In the genomic region with DNA sequence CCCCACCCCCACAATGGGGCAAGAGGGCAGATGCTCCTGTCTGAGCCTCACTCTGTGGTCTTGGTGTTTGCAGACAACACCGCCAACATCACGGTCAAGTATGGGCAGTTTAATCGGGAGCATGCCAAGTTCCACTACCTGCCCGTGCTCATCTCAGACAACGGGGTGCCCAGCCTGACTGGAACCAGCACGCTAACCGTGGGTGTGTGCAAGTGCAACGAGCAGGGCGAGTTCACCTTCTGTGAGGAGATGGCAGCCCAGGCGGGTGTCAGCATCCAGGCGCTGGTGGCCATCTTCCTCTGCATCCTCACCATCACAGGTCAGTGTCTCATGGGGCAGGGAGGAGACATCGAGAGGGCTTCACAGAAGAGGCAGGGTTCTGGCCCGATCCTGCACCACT, we compare ENCODE assay signal across 23 mouse cellular contexts. TPM values are rescaled to one million over a fixed set of nuclear protein-coding genes. Genes with fewer than 3 reads are reported as not detected.
A peak's percentile ranks its signal among the peaks of the same experiment; 100 is the strongest.
DNase-seq lines count a peak whose midpoint lies in the region; ATAC-seq and TF ChIP-seq lines count a peak whose summit lies in the region.
"Had no signal": no experiment of that assay in that cellular context is flagged by ENCODE, and none has a peak within 500 bp of the region (broad histone marks: within the 10 kb centered on the region; RNA-seq: fewer than 3 reads in every experiment).

No protein-coding gene starts in this region.

- intact Hi-C loops in heart, postnatal 36 days (cut with DNase I) = loop anchor here (10.0 kb wide), 1 partner anchor 204 kb away; no protein-coding TSS in a partner anchor

- H3K9ac ChIP-seq in midbrain, embryonic 11.5 days (ENCODE audit: low read length) = no peak overlapping the region
- H3K9ac ChIP-seq in midbrain, embryonic 16.5 days (ENCODE audit: low read depth, low read length) = no peak overlapping the region
- H3K9ac ChIP-seq in ES-Bruce4 (ENCODE audit: low read depth, poor library complexity, severe bottlenecking) = no peak overlapping the region
- H3K9ac ChIP-seq in hindbrain, embryonic 16.5 days (ENCODE audit: low read depth, low read length) = no peak overlapping the region
- H3K9ac ChIP-seq: embryonic facial prominence, embryonic 12.5 days; forebrain, embryonic 13.5 days; forebrain, embryonic 15.5 days; forebrain, postnatal 0 days had no signal

- H3K4me3 ChIP-seq in heart, embryonic 10.5 days = no peak overlapping the region
- H3K4me3 ChIP-seq in midbrain, embryonic 11.5 days (ENCODE audit: low read depth, low read length) = no peak overlapping the region
- H3K4me3 ChIP-seq in midbrain, embryonic 16.5 days (ENCODE audit: low read depth, low read length) = no peak overlapping the region
- H3K4me3 ChIP-seq in ES-Bruce4 (ENCODE audit: low read depth, low read length) = peak overlapping the region; percentile 10; the same call in 1 of the 2 replicates
- H3K4me3 ChIP-seq in hindbrain, embryonic 16.5 days (ENCODE audit: low read length) = no peak overlapping the region
- H3K4me3 ChIP-seq: embryonic facial prominence, embryonic 10.5 days; embryonic facial prominence, embryonic 12.5 days; forebrain, embryonic 13.5 days; forebrain, embryonic 15.5 days had no signal

- no peak for TF ChIP-seq POLR2A in ES-Bruce4 (IDR thresholded peaks at IDR 0.05; ENCODE audit: insufficient read depth, low read length)

- H3K27ac ChIP-seq in heart, embryonic 10.5 days = no peak overlapping the region
- no peak overlapping the region for H3K27ac ChIP-seq in midbrain, embryonic 11.5 days (ENCODE audit: low read depth, low read length)
- no peak overlapping the region for H3K27ac ChIP-seq in midbrain, embryonic 16.5 days (ENCODE audit: low read length)
- H3K27ac ChIP-seq in ES-Bruce4 (ENCODE audit: insufficient read depth, low read length) = no peak overlapping the region
- H3K27ac ChIP-seq in hindbrain, embryonic 16.5 days (ENCODE audit: low read depth, low read length) = no peak overlapping the region
- H3K27ac ChIP-seq: embryonic facial prominence, embryonic 10.5 days; embryonic facial prominence, embryonic 12.5 days; forebrain, embryonic 13.5 days; forebrain, embryonic 15.5 days had no signal

- H3K9me3 ChIP-seq in heart, embryonic 10.5 days = no peaks in the 10 kb centered on the region
- no peaks in the 10 kb centered on the region for H3K9me3 ChIP-seq in midbrain, embryonic 11.5 days (ENCODE audit: control insufficient read depth, low read length)
- H3K9me3 ChIP-seq in midbrain, embryonic 16.5 days (replicated peaks; ENCODE audit: control insufficient read depth, low read length, poor library complexity, severe bottlenecking) = no peaks in the 10 kb centered on the region
- no peaks in the 10 kb centered on the region for H3K9me3 ChIP-seq in ES-Bruce4 (replicated peaks; ENCODE audit: control insufficient read depth, insufficient read depth, low read length, poor library complexity, severe bottlenecking)
- H3K9me3 ChIP-seq in hindbrain, embryonic 16.5 days (ENCODE audit: control insufficient read depth, low read length) = no peaks in the 10 kb centered on the region
- H3K9me3 ChIP-seq: embryonic facial prominence, embryonic 10.5 days; embryonic facial prominence, embryonic 12.5 days; forebrain, embryonic 13.5 days; forebrain, embryonic 15.5 days had no signal

- ATAC-seq in midbrain, embryonic 11.5 days (ENCODE audit: low FRiP score) = no peak
- ATAC-seq in midbrain, embryonic 16.5 days = no peak
- no peak for ATAC-seq in hindbrain, embryonic 16.5 days
- ATAC-seq: activated CD4-positive, CD25-positive, alpha-beta regulatory T cell, adult 4 months; forebrain, embryonic 13.5 days; forebrain, embryonic 15.5 days; forebrain, postnatal 0 days; Patski had no signal

- DNase-seq in heart, embryonic 10.5 days (ENCODE audit: low spot score) = peak; percentile 76
- no peak for DNase-seq in heart, postnatal 36 days
- DNase-seq in midbrain, embryonic 11.5 days (ENCODE audit: low spot score, missing footprints) = peak; percentile 56
- no peak for DNase-seq in spleen, postnatal 10 days (ENCODE audit: low spot score in 2 of 2)
- DNase-seq: adrenal gland, adult 8-10 months; adrenal gland, postnatal 14 days; adrenal gland, postnatal 36 days; cerebellum, adult 11-12 months; cerebellum, adult 2 months; cerebellum, adult 9-10 months; cerebellum, postnatal 10 days; cerebellum, postnatal 25 days; forebrain, postnatal 0 days had no signal

- no peak for TF ChIP-seq CTCF in ES-Bruce4 (IDR thresholded peaks at IDR 0.05; ENCODE audit: low read depth, low read length)

- no peak overlapping the region for H3K4me2 ChIP-seq in midbrain, embryonic 11.5 days
- H3K4me2 ChIP-seq in midbrain, embryonic 16.5 days (ENCODE audit: low read length) = no peak overlapping the region
- H3K4me2 ChIP-seq in hindbrain, embryonic 16.5 days (ENCODE audit: low read length) = no peak overlapping the region
- H3K4me2 ChIP-seq: embryonic facial prominence, embryonic 12.5 days; forebrain, embryonic 13.5 days; forebrain, embryonic 15.5 days had no signal

- TF ChIP-seq EP300 in ES-Bruce4 (IDR thresholded peaks at IDR 0.05; ENCODE audit: insufficient read depth, low read depth, low read length) = no peak

- H3K4me1 ChIP-seq in heart, embryonic 10.5 days = peaks cover 3% of the 10 kb centered on the region; the same call in 1 of the 2 replicates
- H3K4me1 ChIP-seq in midbrain, embryonic 11.5 days (ENCODE audit: control insufficient read depth, insufficient read depth, low read length) = no peaks in the 10 kb centered on the region
- H3K4me1 ChIP-seq in midbrain, embryonic 16.5 days (ENCODE audit: control insufficient read depth, insufficient read depth, low read length) = no peaks in the 10 kb centered on the region
- H3K4me1 ChIP-seq in ES-Bruce4 (ENCODE audit: control insufficient read depth, insufficient read depth, low read length) = no peaks in the 10 kb centered on the region
- no peaks in the 10 kb centered on the region for H3K4me1 ChIP-seq in hindbrain, embryonic 16.5 days (ENCODE audit: control insufficient read depth, insufficient read depth, low read depth, low read length)
- H3K4me1 ChIP-seq: embryonic facial prominence, embryonic 12.5 days; forebrain, embryonic 13.5 days; forebrain, embryonic 15.5 days had no signal

- no peaks in the 10 kb centered on the region for H3K27me3 ChIP-seq in heart, embryonic 10.5 days (ENCODE audit: insufficient read depth, poor library complexity, severe bottlenecking)
- no peaks in the 10 kb centered on the region for H3K27me3 ChIP-seq in midbrain, embryonic 11.5 days (ENCODE audit: control insufficient read depth, insufficient read depth, low read length)
- H3K27me3 ChIP-seq in midbrain, embryonic 16.5 days (ENCODE audit: control insufficient read depth, insufficient read depth, low read depth, low read length) = no peaks in the 10 kb centered on the region
- no peaks in the 10 kb centered on the region for H3K27me3 ChIP-seq in ES-Bruce4 (ENCODE audit: control insufficient read depth, insufficient read depth, low read length, poor library complexity, severe bottlenecking)
- no peaks in the 10 kb centered on the region for H3K27me3 ChIP-seq in hindbrain, embryonic 16.5 days (replicated peaks; ENCODE audit: control insufficient read depth, insufficient read depth, low read length)
- H3K27me3 ChIP-seq: embryonic facial prominence, embryonic 12.5 days; forebrain, embryonic 13.5 days; forebrain, embryonic 15.5 days; Patski had no signal

- WGBS in heart, embryonic 10.5 days = 84% methylated on average over 13 of the region's 13 CpGs
- 90% methylated on average over 13 of the region's 13 CpGs for WGBS in midbrain, embryonic 11.5 days
- 91% methylated on average over 13 of the region's 13 CpGs for WGBS in midbrain, embryonic 16.5 days
- 91% methylated on average over 13 of the region's 13 CpGs for WGBS in hindbrain, embryonic 16.5 days

- peaks cover 9% of the 10 kb centered on the region for H3K36me3 ChIP-seq in heart, embryonic 10.5 days
- H3K36me3 ChIP-seq in midbrain, embryonic 11.5 days (ENCODE audit: control insufficient read depth, insufficient read depth, low read length) = no peaks in the 10 kb centered on the region
- no peaks in the 10 kb centered on the region for H3K36me3 ChIP-seq in midbrain, embryonic 16.5 days (ENCODE audit: control insufficient read depth, insufficient read depth, low read length)
- H3K36me3 ChIP-seq in ES-Bruce4 (ENCODE audit: control insufficient read depth, insufficient read depth, low read length, poor library complexity, severe bottlenecking) = no peaks in the 10 kb centered on the region
- no peaks in the 10 kb centered on the region for H3K36me3 ChIP-seq in hindbrain, embryonic 16.5 days (ENCODE audit: control insufficient read depth, insufficient read depth, low read length)
- H3K36me3 ChIP-seq: embryonic facial prominence, embryonic 10.5 days; embryonic facial prominence, embryonic 12.5 days; forebrain, embryonic 15.5 days; G1E had no signal

RNA-seq across cellular contexts. Expression of gene Bean1, which starts 29.6 kb away (rescaled TPM):
- polyA plus RNA-seq in heart, embryonic 10.5 days (2016; fragmentation: Nextera tagmentation; extraction: Ambion mirVana) = 0.07 and 0.23 TPM in 2 replicates
- 1 to 10 TPM in 1 of 2 experiments, under 1 TPM in 1; 0.92 to 1.1 TPM for total RNA-seq in heart, postnatal 36 days (2021)
- polyA plus RNA-seq in midbrain, embryonic 11.5 days (2014; fragmentation: Nextera tagmentation; extraction: Ambion mirVana) = 0.63 and 0.66 TPM in 2 replicates
- 5.6 and 7.6 TPM in 2 replicates for polyA plus RNA-seq in midbrain, embryonic 16.5 days (2015; fragmentation: Nextera tagmentation; extraction: Ambion mirVana)
- polyA plus RNA-seq in ES-Bruce4 (2011; ENCODE audit: insufficient read depth, insufficient read length, low read depth, missing spikeins) = 0.23 and 0.51 TPM in 2 replicates
- 7.8 and 8.8 TPM in 2 replicates for polyA plus RNA-seq in hindbrain, embryonic 16.5 days (2015; fragmentation: Nextera tagmentation; extraction: Ambion mirVana)
- total RNA-seq: G1E had no signal
- polyA plus RNA-seq: activated CD4-positive, CD25-positive, alpha-beta regulatory T cell, adult 4 months; G1E; Patski had no signal

RNA-seq across cellular contexts. Expression of gene Cdh5, which starts 39.2 kb away (rescaled TPM):
- 34.1 and 40.4 TPM in 2 replicates for polyA plus RNA-seq in heart, embryonic 10.5 days (2016; fragmentation: Nextera tagmentation; extraction: Ambion mirVana)
- 100 to 1,000 TPM; 133 to 159 TPM for total RNA-seq in heart, postnatal 36 days (2021)
- 18.0 and 19.0 TPM in 2 replicates for polyA plus RNA-seq in midbrain, embryonic 11.5 days (2014; fragmentation: Nextera tagmentation; extraction: Ambion mirVana)
- 9.5 and 11.4 TPM in 2 replicates for polyA plus RNA-seq in midbrain, embryonic 16.5 days (2015; fragmentation: Nextera tagmentation; extraction: Ambion mirVana)
- 0.34 and 0.38 TPM in 2 replicates for polyA plus RNA-seq in ES-Bruce4 (2011; ENCODE audit: insufficient read depth, insufficient read length, low read depth, missing spikeins)
- polyA plus RNA-seq in hindbrain, embryonic 16.5 days (2015; fragmentation: Nextera tagmentation; extraction: Ambion mirVana) = 11.2 and 15.0 TPM in 2 replicates
- polyA plus RNA-seq: G1E, Patski had no signal

Comparison
In these comparisons a context has a peak if more than half of its experiments do, and no peak if none do; other contexts are left out.
1. DNase-seq: peak in heart, embryonic 10.5 days (single experiment) and midbrain, embryonic 11.5 days (single experiment); none in heart, postnatal 36 days (0 of 2) and spleen, postnatal 10 days (0 of 2).